Mouse (Mus musculus): ENCODE data around the gene Pla2g2e. TPM values are rescaled to one million over a fixed set of nuclear protein-coding genes. Genes with fewer than 3 reads are reported as not detected.
"Not testable (repeated sequence)": the region's sequence is repeated elsewhere in the genome, so short reads cannot be mapped to it uniquely, and the experiment has no call there.

Gene Pla2g2e
- polyA plus RNA-seq, 1 experiment from 2014 or later, result not detected

DNA sequence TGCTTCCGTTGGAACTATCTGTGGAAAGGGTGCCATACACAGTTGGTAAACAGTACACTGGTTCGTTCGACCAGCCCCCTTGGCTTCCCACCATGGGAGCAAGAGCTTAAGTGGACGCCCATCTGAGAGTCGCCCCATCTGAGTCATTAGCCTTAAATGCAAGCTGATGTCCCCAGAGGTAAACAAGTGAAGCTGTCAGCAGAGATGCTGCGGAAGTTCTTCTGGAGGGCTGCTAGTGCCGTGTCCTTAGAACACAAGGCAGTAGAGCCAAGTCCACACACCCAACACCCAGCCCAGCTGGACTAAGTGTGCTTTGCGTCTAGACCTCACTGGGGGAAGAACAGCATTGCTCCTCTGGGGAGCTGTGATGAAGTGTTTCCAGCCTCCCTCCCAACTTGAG, 11.9 kb downstream of the Pla2g2e start:
- peaks cover 21% of the 10 kb centered on the region for H3K4me1 ChIP-seq
- no peaks in the 10 kb centered on the region for H3K9me3 ChIP-seq (replicated peaks)
- H3K27me3 ChIP-seq (ENCODE audit: low read depth, poor library complexity, severe bottlenecking), result no peaks in the 10 kb centered on the region
- H3K27ac ChIP-seq (replicated peaks), result 0 out of 2 replicates have a peak overlapping the region, but pooled peaks have one; percentile 0
- WGBS, result 81% methylated on average over 8 of the region's 8 CpGs
- H3K36me3 ChIP-seq, result peaks cover 32% of the 10 kb centered on the region
- no peak for DNase-seq (ENCODE audit: low spot score)
- no peak overlapping the region for H3K4me3 ChIP-seq

DNA sequence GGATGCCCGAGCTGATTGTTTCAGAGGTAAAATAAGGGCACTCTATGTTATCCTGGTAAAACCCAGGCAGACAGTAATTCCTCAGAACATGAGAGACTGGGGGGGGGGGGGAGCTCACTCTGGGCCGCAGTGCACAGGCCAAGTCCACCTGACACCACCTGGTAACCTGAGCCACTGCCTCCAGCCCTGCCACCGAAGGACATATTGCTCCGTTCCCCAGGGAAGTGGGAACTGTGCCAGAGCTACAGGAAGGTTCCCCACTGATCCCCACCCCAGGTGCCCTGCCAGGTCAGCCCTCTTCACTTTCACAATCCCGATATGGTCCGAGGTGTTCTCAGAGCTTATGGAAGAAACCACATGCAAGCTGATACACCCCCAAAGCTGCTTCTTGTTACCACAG, 14.9 kb downstream of the Pla2g2e start:
- Histone ChIP-seq H3K4me1 (peaks cover 15% of the 10 kb centered on the region), H3K27me3 (ENCODE audit: low read depth, poor library complexity, severe bottlenecking) (no peaks in the 10 kb centered on the region), H3K36me3 (peaks cover 63% of the 10 kb centered on the region), H3K27ac (replicated peaks) (no peak overlapping the region), H3K9me3 (replicated peaks) (no peaks in the 10 kb centered on the region), H3K4me3 (no peak overlapping the region)
- 90% methylated on average over 6 of the region's 6 CpGs for WGBS
- no peak for DNase-seq (ENCODE audit: low spot score)

GRCm38 (mm10) chr4:138893789-138894188, 16.0 kb downstream of the Pla2g2e start:
- not testable (repeated sequence) for DNase-seq (ENCODE audit: low spot score); H3K4me3 ChIP-seq; H3K27me3 ChIP-seq (ENCODE audit: low read depth, poor library complexity, severe bottlenecking); H3K27ac ChIP-seq (replicated peaks); H3K4me1 ChIP-seq; H3K9me3 ChIP-seq (replicated peaks)
- WGBS, result 90% methylated on average over 11 of the region's 11 CpGs
- peaks cover 74% of the 10 kb centered on the region for H3K36me3 ChIP-seq

- peaks cover 97% of the 10 kb centered on the region for H3K36me3 ChIP-seq
- H3K4me1 ChIP-seq, result no peaks in the 10 kb centered on the region
- no peak for DNase-seq (ENCODE audit: low spot score)
- no peaks in the 10 kb centered on the region for H3K27me3 ChIP-seq (ENCODE audit: low read depth, poor library complexity, severe bottlenecking)
- no peak overlapping the region for H3K27ac ChIP-seq (replicated peaks)
- 89% methylated on average over 7 of the region's 7 CpGs for WGBS
- H3K9me3 ChIP-seq (replicated peaks), result no peaks in the 10 kb centered on the region
- no peak overlapping the region for H3K4me3 ChIP-seq
Measured at GRCm38 (mm10) chr4:138899361-138899760, 21.6 kb downstream of the Pla2g2e start.

- H3K27ac ChIP-seq (replicated peaks), result no peak overlapping the region
- H3K4me3 ChIP-seq, result no peak overlapping the region
- no peak for DNase-seq (ENCODE audit: low spot score)
- 0 out of 2 replicates have a peak, but pooled peaks cover 3% of the 10 kb centered on the region for H3K4me1 ChIP-seq
- H3K27me3 ChIP-seq (ENCODE audit: low read depth, poor library complexity, severe bottlenecking), result no peaks in the 10 kb centered on the region
- H3K36me3 ChIP-seq, result peaks cover 92% of the 10 kb centered on the region
- H3K9me3 ChIP-seq (replicated peaks), result no peaks in the 10 kb centered on the region
- 95% methylated on average over 18 of the region's 18 CpGs for WGBS
Measured at GRCm38 (mm10) chr4:138905624-138906337, 28.0 kb downstream of the Pla2g2e start.

DNA sequence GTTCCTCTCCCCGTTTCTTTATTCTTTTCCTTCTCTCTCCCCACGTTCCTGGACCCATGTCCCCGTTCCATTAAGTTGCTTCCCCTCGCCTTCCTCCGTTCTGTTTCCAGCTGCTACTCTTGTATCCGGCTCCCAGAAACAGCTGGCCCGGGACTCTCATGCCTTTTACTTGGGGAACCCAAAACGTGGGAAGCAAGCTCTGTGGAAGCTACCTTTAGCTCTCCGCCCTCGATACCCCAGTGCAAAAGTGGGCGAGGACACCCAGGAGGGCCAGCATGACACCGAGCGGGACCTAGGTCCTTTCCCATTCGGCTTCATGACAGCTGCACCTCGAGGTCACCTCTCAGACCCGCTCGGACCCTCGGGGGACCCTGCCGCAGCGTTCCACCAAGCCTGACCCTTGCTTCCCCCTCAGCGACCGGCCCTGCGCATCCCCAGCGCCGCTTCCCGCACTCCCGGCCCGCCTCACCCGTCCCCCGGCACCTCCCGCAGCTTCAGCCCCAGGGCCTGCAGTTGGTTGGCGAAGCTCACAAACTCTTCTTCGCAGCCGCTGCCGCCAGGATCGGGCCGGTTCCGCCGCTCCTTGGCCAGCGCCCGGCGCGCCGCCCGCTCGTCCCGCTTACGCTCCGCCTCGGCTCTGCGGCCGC, 35.5 kb downstream of the Pla2g2e start:
- DNase-seq (ENCODE audit: low spot score), result no peak
- 4% methylated on average over 52 of the region's 52 CpGs for WGBS
- Histone ChIP-seq H3K36me3 (peaks cover 17% of the 10 kb centered on the region), H3K4me3 (peak overlapping the region; percentile 97), H3K4me1 (peaks cover 19% of the 10 kb centered on the region), H3K27me3 (ENCODE audit: low read depth, poor library complexity, severe bottlenecking) (no peaks in the 10 kb centered on the region), H3K9me3 (replicated peaks) (no peaks in the 10 kb centered on the region), H3K27ac (replicated peaks) (peak overlapping the region; percentile 88)

GRCm38 (mm10) chr4:138913797-138914196, 36.1 kb downstream of the Pla2g2e start, which contains the start of gene Otud3:
TSS of gene Otud3 (minus strand) at chr4:138913945.
- no peaks in the 10 kb centered on the region for H3K27me3 ChIP-seq (ENCODE audit: low read depth, poor library complexity, severe bottlenecking)
- peak; percentile 95 for DNase-seq (ENCODE audit: low spot score)
- no peaks in the 10 kb centered on the region for H3K9me3 ChIP-seq (replicated peaks)
- peaks cover 19% of the 10 kb centered on the region for H3K4me1 ChIP-seq
- peak within 1 kb of the TSS; percentile 97 for H3K4me3 ChIP-seq
- WGBS, result 2% methylated on average over 39 of the region's 39 CpGs
- H3K36me3 ChIP-seq, result peaks cover 12% of the 10 kb centered on the region
- H3K27ac ChIP-seq (replicated peaks), result peak within 1 kb of the TSS; percentile 88

GRCm38 (mm10) chr4:138917282-138917681, 39.5 kb downstream of the Pla2g2e start:
- Histone ChIP-seq H3K4me3 (no peak overlapping the region), H3K27ac (replicated peaks) (no peak overlapping the region), H3K4me1 (peaks cover 22% of the 10 kb centered on the region), H3K9me3 (replicated peaks) (no peaks in the 10 kb centered on the region), H3K27me3 (ENCODE audit: low read depth, poor library complexity, severe bottlenecking) (no peaks in the 10 kb centered on the region), H3K36me3 (no peaks in the 10 kb centered on the region)
- DNase-seq (ENCODE audit: low spot score), result no peak
- 85% methylated on average over 9 of the region's 9 CpGs for WGBS

GRCm38 (mm10) chr4:138921254-138922130, 43.8 kb downstream of the Pla2g2e start:
- peak overlapping the region; percentile 42 for H3K4me3 ChIP-seq
- 39% methylated on average over 20 of the region's 20 CpGs for WGBS
- no peak overlapping the region for H3K27ac ChIP-seq (replicated peaks)

GRCm38 (mm10) chr4:138922131-138922459, 44.4 kb downstream of the Pla2g2e start:
- Histone ChIP-seq H3K4me1 (peaks cover 13% of the 10 kb centered on the region), H3K27me3 (ENCODE audit: low read depth, poor library complexity, severe bottlenecking) (no peaks in the 10 kb centered on the region), H3K36me3 (no peaks in the 10 kb centered on the region), H3K9me3 (replicated peaks) (no peaks in the 10 kb centered on the region), H3K27ac (replicated peaks) (no peak overlapping the region), H3K4me3 (peak overlapping the region; percentile 42)
- 2% methylated on average over 11 of the region's 11 CpGs for WGBS
- DNase-seq (ENCODE audit: low spot score), result peak; percentile 92

More at GRCm38 (mm10) chr4:138921254-138922130, 43.8 kb downstream of the Pla2g2e start:
- H3K36me3 ChIP-seq, result no peaks in the 10 kb centered on the region
- peaks cover 13% of the 10 kb centered on the region for H3K4me1 ChIP-seq
- H3K27me3 ChIP-seq (ENCODE audit: low read depth, poor library complexity, severe bottlenecking), result no peaks in the 10 kb centered on the region
- no peak for DNase-seq (ENCODE audit: low spot score)
- no peaks in the 10 kb centered on the region for H3K9me3 ChIP-seq (replicated peaks)

GRCm38 (mm10) chr4:138925561-138925960, 47.8 kb downstream of the Pla2g2e start:
- no peak for DNase-seq (ENCODE audit: low spot score)
- no peak overlapping the region for H3K27ac ChIP-seq (replicated peaks)
- H3K4me3 ChIP-seq, result no peak overlapping the region
- peaks cover 13% of the 10 kb centered on the region for H3K4me1 ChIP-seq
- no peaks in the 10 kb centered on the region for H3K27me3 ChIP-seq (ENCODE audit: low read depth, poor library complexity, severe bottlenecking)
- H3K36me3 ChIP-seq, result no peaks in the 10 kb centered on the region
- WGBS, result 74% methylated on average over 2 of the region's 2 CpGs
- H3K9me3 ChIP-seq (replicated peaks), result no peaks in the 10 kb centered on the region
